Comparison of ENCODE assay signal across 8 mouse cellular contexts in genomic region chr9:116174481-116175461, GRCm38 (mm10). TPM values are rescaled to one million over a fixed set of nuclear protein-coding genes. Genes with fewer than 3 reads are reported as not detected.
DNase-seq lines count a peak whose midpoint lies in the region; ATAC-seq lines count a peak whose summit lies in the region.

Gene Tgfbr2 (minus strand): TSS chr9:116175360.

- ATAC-seq in erythroid progenitor cell, adult 5-6 weeks (replicated peaks; ENCODE audit: low FRiP score, poor library complexity, severe bottlenecking), result 0 out of 2 replicates have a peak, but pooled peaks have one; percentile 14
- peak; percentile 85 for ATAC-seq in heart, embryonic 12.5 days (ENCODE audit: insufficient number of reproducible peaks, low FRiP score)
- peak; percentile 85 for ATAC-seq in kidney, embryonic 15.5 days (replicated peaks; ENCODE audit: low FRiP score)
- peak; percentile 68 for ATAC-seq in liver, embryonic 13.5 days (ENCODE audit: low read depth)
- peak; percentile 81 for ATAC-seq in stomach, embryonic 14.5 days (ENCODE audit: insufficient number of reproducible peaks, insufficient read depth, low FRiP score, low read depth)

- peak within 1 kb of the TSS; percentile 87 for H3K27ac ChIP-seq in heart, embryonic 12.5 days (ENCODE audit: poor library complexity, severe bottlenecking)
- peak within 1 kb of the TSS; percentile 98 for H3K27ac ChIP-seq in kidney, embryonic 15.5 days
- H3K27ac ChIP-seq in liver, embryonic 13.5 days, result peak within 1 kb of the TSS; percentile 77
- peak within 1 kb of the TSS; percentile 97 for H3K27ac ChIP-seq in stomach, embryonic 14.5 days (ENCODE audit: low read length)

- H3K4me2 ChIP-seq in heart, embryonic 12.5 days, result peak within 1 kb of the TSS; percentile 81
- peak within 1 kb of the TSS; percentile 81 for H3K4me2 ChIP-seq in kidney, embryonic 15.5 days
- H3K4me2 ChIP-seq in liver, embryonic 13.5 days, result peak within 1 kb of the TSS; percentile 78
- peak within 1 kb of the TSS; percentile 72 for H3K4me2 ChIP-seq in stomach, embryonic 14.5 days (replicated peaks; ENCODE audit: low read depth, low read length)

- H3K27me3 ChIP-seq in heart, embryonic 12.5 days (replicated peaks), result no peaks in the 10 kb centered on the region
- H3K27me3 ChIP-seq in kidney, embryonic 15.5 days, result no peaks in the 10 kb centered on the region
- peaks cover 12% of the 10 kb centered on the region for H3K27me3 ChIP-seq in liver, embryonic 13.5 days
- H3K27me3 ChIP-seq in stomach, embryonic 14.5 days (ENCODE audit: control insufficient read depth, insufficient read depth, low read length), result no peaks in the 10 kb centered on the region

- no peaks in the 10 kb centered on the region for H3K9me3 ChIP-seq in heart, embryonic 12.5 days (replicated peaks)
- H3K9me3 ChIP-seq in kidney, embryonic 15.5 days (replicated peaks), result no peaks in the 10 kb centered on the region
- no peaks in the 10 kb centered on the region for H3K9me3 ChIP-seq in liver, embryonic 13.5 days (replicated peaks)
- no peaks in the 10 kb centered on the region for H3K9me3 ChIP-seq in stomach, embryonic 14.5 days (ENCODE audit: control insufficient read depth, low read depth, low read length)

- under 1% methylated on average over 90 of the region's 90 CpGs for WGBS in heart, embryonic 12.5 days
- WGBS in kidney, embryonic 15.5 days, result under 1% methylated on average over 89 of the region's 90 CpGs
- WGBS in liver, embryonic 13.5 days (ENCODE audit: insufficient replicate concordance), result under 1% methylated on average over 90 of the region's 90 CpGs
- under 1% methylated on average over 90 of the region's 90 CpGs for WGBS in stomach, embryonic 14.5 days

- peak within 1 kb of the TSS; percentile 91 for H3K9ac ChIP-seq in heart, embryonic 12.5 days
- H3K9ac ChIP-seq in kidney, embryonic 15.5 days, result peak within 1 kb of the TSS; percentile 96
- peak within 1 kb of the TSS; percentile 76 for H3K9ac ChIP-seq in liver, embryonic 13.5 days
- H3K9ac ChIP-seq in stomach, embryonic 14.5 days (replicated peaks; ENCODE audit: low read depth, low read length), result peak within 1 kb of the TSS; percentile 92

- no peaks in the 10 kb centered on the region for H3K36me3 ChIP-seq in heart, embryonic 12.5 days
- no peaks in the 10 kb centered on the region for H3K36me3 ChIP-seq in kidney, embryonic 15.5 days
- no peaks in the 10 kb centered on the region for H3K36me3 ChIP-seq in liver, embryonic 13.5 days
- no peaks in the 10 kb centered on the region; the same call in 1 of the 2 replicates for H3K36me3 ChIP-seq in stomach, embryonic 14.5 days (ENCODE audit: control insufficient read depth, insufficient read depth, low read length)

- H3K4me3 ChIP-seq in heart, embryonic 12.5 days, result peak within 1 kb of the TSS; percentile 92
- peak within 1 kb of the TSS; percentile 89 for H3K4me3 ChIP-seq in kidney, embryonic 15.5 days (replicated peaks)
- peak within 1 kb of the TSS; percentile 68 for H3K4me3 ChIP-seq in liver, embryonic 13.5 days (replicated peaks)
- H3K4me3 ChIP-seq in stomach, embryonic 14.5 days (ENCODE audit: low read depth, low read length), result peak within 1 kb of the TSS; percentile 87

- peak; percentile 44 to 54 for DNase-seq in left cerebral cortex, adult 18-20 months (ENCODE audit: low spot score in 2 of 2)
- no peak for DNase-seq in left cerebral cortex, adult 11 months (ENCODE audit: low spot score)
- DNase-seq in liver, embryonic 13.5 days, result peak; percentile 45
- peak; percentile 89 for DNase-seq in naive thymus-derived CD4-positive, alpha-beta T cell, adult 2 months (ENCODE audit: low read depth)

- H3K4me1 ChIP-seq in heart, embryonic 12.5 days (replicated peaks), result peaks cover 13% of the 10 kb centered on the region; the same call in 1 of the 2 replicates
- H3K4me1 ChIP-seq in kidney, embryonic 15.5 days, result peaks cover 53% of the 10 kb centered on the region
- peaks cover 21% of the 10 kb centered on the region for H3K4me1 ChIP-seq in liver, embryonic 13.5 days (replicated peaks)
- H3K4me1 ChIP-seq in stomach, embryonic 14.5 days (ENCODE audit: control insufficient read depth, insufficient read depth, low read length), result peaks cover 13% of the 10 kb centered on the region; the same call in 1 of the 2 replicates

RNA-seq across cellular contexts. Expression of gene Tgfbr2, which starts in this region (rescaled TPM):
- total RNA-seq in left cerebral cortex, adult 18-20 months (2021), result 10 to 100 TPM; 12.4 to 13.1 TPM
- total RNA-seq in erythroid progenitor cell, adult 5-6 weeks (2015; ENCODE audit: low replicate concordance), result 9.4 and 10.5 TPM in 2 replicates
- total RNA-seq in erythroid progenitor cell, adult 5-6 weeks (2017; ENCODE audit: low replicate concordance), result 5.3 and 5.6 TPM in 2 replicates
- 22.0 and 22.3 TPM in 2 replicates for polyA plus RNA-seq in heart, embryonic 12.5 days (2016; fragmentation: Nextera tagmentation; extraction: Ambion mirVana)
- 30.8 and 31.5 TPM in 2 replicates for polyA plus RNA-seq in kidney, embryonic 15.5 days (2015; fragmentation: Nextera tagmentation; extraction: Ambion mirVana)
- 4.0 and 5.0 TPM in 2 replicates for polyA plus RNA-seq in liver, embryonic 13.5 days (2015; fragmentation: Nextera tagmentation; extraction: Ambion mirVana)
- polyA plus RNA-seq in stomach, embryonic 14.5 days (2014; fragmentation: Nextera tagmentation; extraction: Ambion mirVana), result 36.9 and 38.2 TPM in 2 replicates

Comparison
In these comparisons a context has a peak if more than half of its experiments do, and no peak if none do; other contexts are left out.
1. ATAC-seq: peak in every context shown above with its lines; median percentile 85 in heart, embryonic 12.5 days; 85 in kidney, embryonic 15.5 days; 81 in stomach, embryonic 14.5 days; 68 in liver, embryonic 13.5 days; 14 in erythroid progenitor cell, adult 5-6 weeks.